Mouse (Mus musculus) erythroblast, embryonic 14.5 days (primary cell): Measurements from ENCODE around the gene Defa23.
"Not testable (repeated sequence)": the region's sequence is repeated elsewhere in the genome, so short reads cannot be mapped to it uniquely, and the experiment has no call there.

ENCODE experiments used
- GATA1 ChIP-seq: IDR thresholded peaks from 2 replicates; pipeline ENCODE4 v1.6.1; 2012; ENCODE audit warnings: low read length, inconsistent platforms, mixed read lengths
- TAL1 ChIP-seq: IDR thresholded peaks from 3 replicates; pipeline ENCODE4 v1.6.1; 2012; ENCODE audit warnings: low read length, inconsistent platforms, mixed read lengths

DNA sequence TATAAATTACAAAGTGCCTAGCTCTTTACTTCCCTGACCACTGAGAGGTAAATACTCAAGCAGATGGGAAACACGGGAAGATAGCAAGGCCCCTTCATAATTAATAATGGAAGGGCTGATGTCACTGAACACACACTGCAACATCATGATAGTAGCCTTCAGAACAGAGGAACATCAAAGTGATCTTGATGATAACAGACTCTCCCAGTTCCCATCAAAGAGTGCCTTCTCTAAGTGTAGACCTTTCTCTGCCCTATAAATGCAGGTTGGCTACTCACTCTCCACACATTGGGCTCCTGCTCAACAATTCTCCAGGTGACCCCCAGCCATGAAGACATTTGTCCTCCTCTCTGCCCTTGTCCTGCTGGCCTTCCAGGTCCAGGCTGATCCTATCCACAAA is 9.9 kb downstream of the Defa23 start, which contains the start of gene Defa35:
- not testable (repeated sequence) for TF ChIP-seq TAL1, GATA1
